Comparison of ENCODE assay signal across 16 mouse cellular contexts in genomic region chr1:48275666-48276065, GRCm38 (mm10).
A peak's percentile ranks its signal among the peaks of the same experiment; 100 is the strongest.
DNase-seq lines count a peak whose midpoint lies in the region; TF ChIP-seq lines count a peak whose summit lies in the region.
"Had no signal": no experiment of that assay in that cellular context is flagged by ENCODE, and none has a peak within 500 bp of the region (broad histone marks: within the 10 kb centered on the region; RNA-seq: fewer than 3 reads in every experiment).

No protein-coding gene starts in this region.

- H3K27me3 ChIP-seq in cerebellum, adult 2 months (ENCODE audit: control insufficient read depth, insufficient read depth, low read length), result no peaks in the 10 kb centered on the region
- H3K27me3 ChIP-seq: forebrain, embryonic 13.5 days; hindbrain, embryonic 12.5 days; hindbrain, embryonic 15.5 days had no signal

- H3K4me3 ChIP-seq in cerebellum, adult 2 months (replicated peaks; ENCODE audit: insufficient read depth, low read depth, low read length), result no peak overlapping the region
- H3K4me3 ChIP-seq: forebrain, embryonic 10.5 days; forebrain, embryonic 13.5 days; gastrocnemius, adult 2 months; hindbrain, embryonic 12.5 days; hindbrain, embryonic 15.5 days had no signal

- peak; percentile 17 to 56 for DNase-seq in cerebellum, adult 2 months
- no peak for DNase-seq in cerebellum, postnatal 4 days (ENCODE audit: low spot score in 2 of 2)
- DNase-seq in cerebellum, adult 9-11 months, result peak; percentile 21
- no peak for DNase-seq in cerebellum, adult 11 months
- peak; percentile 39 for DNase-seq in brain, adult 2 months (ENCODE audit: low read depth, low spot score)
- peak; percentile 34 to 40 for DNase-seq in cerebellum, postnatal 25 days
- DNase-seq in frontal cortex, postnatal 25 days (ENCODE audit: low spot score in 2 of 2), result no peak
- no peak for DNase-seq in lung, postnatal 25 days (ENCODE audit: low spot score)
- DNase-seq: adrenal gland, adult 8-10 months; gastrocnemius, adult 2 months; gastrocnemius, postnatal 14 days; heart, adult 11 months had no signal

- TF ChIP-seq CTCF in cerebellum, adult 2 months (IDR thresholded peaks at IDR 0.05; ENCODE audit: borderline replicate concordance, insufficient read depth, low read depth, low read length), result no peak

- no peaks in the 10 kb centered on the region; the same call in 1 of the 2 replicates for H3K4me1 ChIP-seq in cerebellum, adult 2 months (ENCODE audit: control insufficient read depth, insufficient read depth, low read length)
- H3K4me1 ChIP-seq: forebrain, embryonic 10.5 days; forebrain, embryonic 13.5 days; hindbrain, embryonic 12.5 days; hindbrain, embryonic 15.5 days had no signal

- no peak for TF ChIP-seq POLR2A in cerebellum, adult 2 months (IDR thresholded peaks at IDR 0.05; ENCODE audit: borderline replicate concordance, insufficient read depth, low read length)

- WGBS in cerebellum, adult 2 months, result 13% methylated on average over 1 of the region's 1 CpGs

- no peak overlapping the region for H3K27ac ChIP-seq in cerebellum, adult 2 months (ENCODE audit: insufficient read depth, low read length)
- H3K27ac ChIP-seq: forebrain, embryonic 10.5 days; forebrain, embryonic 13.5 days; gastrocnemius, adult 2 months; hindbrain, embryonic 12.5 days; hindbrain, embryonic 15.5 days had no signal

Comparison
In these comparisons a context has a peak if more than half of its experiments do, and no peak if none do; other contexts are left out.
1. DNase-seq: peak in cerebellum, adult 2 months (2 of 2), cerebellum, adult 9-11 months (single experiment), brain, adult 2 months (single experiment) and cerebellum, postnatal 25 days (2 of 2); none in cerebellum, postnatal 4 days (0 of 2), cerebellum, adult 11 months (single experiment), frontal cortex, postnatal 25 days (0 of 2) and lung, postnatal 25 days (single experiment).